10 mouse cellular contexts compared by ENCODE assay signal in the genomic region with DNA sequence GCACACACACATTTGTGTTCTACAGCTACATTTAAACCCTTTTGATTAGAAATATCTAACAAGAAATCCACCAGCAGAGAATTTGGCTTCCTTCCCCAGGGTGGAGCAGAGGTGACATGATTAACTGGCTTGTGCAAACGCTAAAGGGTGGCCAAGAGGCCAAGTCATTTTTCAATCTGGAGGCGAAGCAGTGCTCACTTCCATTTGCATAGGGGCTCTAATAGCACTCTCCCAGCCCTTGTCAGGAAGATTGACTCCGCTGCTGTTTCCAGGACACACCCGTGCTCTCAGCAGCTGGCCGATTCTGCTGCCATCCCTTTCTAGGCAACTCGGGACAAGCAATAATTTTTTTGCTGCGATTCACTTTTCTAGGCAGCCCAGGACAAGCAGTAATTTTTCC. TPM values are rescaled to one million over a fixed set of nuclear protein-coding genes. Genes with fewer than 3 reads are reported as not detected.
DNase-seq lines count a peak whose midpoint lies in the region; ATAC-seq and TF ChIP-seq lines count a peak whose summit lies in the region.
"Had no signal": no experiment of that assay in that cellular context is flagged by ENCODE, and none has a peak within 500 bp of the region (broad histone marks: within the 10 kb centered on the region; RNA-seq: fewer than 3 reads in every experiment).

No protein-coding gene starts in this region.

- DNase-seq in embryo, embryonic 10 days (ENCODE audit: low spot score) = peak; percentile 71
- no peak for DNase-seq in embryo, embryonic 9.5 days (ENCODE audit: extremely low spot score)
- peak; percentile 44 for DNase-seq in brain, embryonic 14.5 days (ENCODE audit: low read depth)
- peak; percentile 63 for DNase-seq in intestine, embryonic 14.5 days (ENCODE audit: low spot score)
- DNase-seq in left cerebral cortex, adult 18-20 months (ENCODE audit: low spot score in 2 of 2) = no peak
- DNase-seq in frontal cortex, adult 2 months (ENCODE audit: extremely low spot score in 1 of 2, low spot score in 1 of 2) = no peak
- DNase-seq in midbrain, embryonic 10.5 days (ENCODE audit: low spot score) = no peak

- H3K36me3 ChIP-seq in intestine, embryonic 14.5 days (ENCODE audit: control insufficient read depth, insufficient read depth, low read length) = no peaks in the 10 kb centered on the region
- no peaks in the 10 kb centered on the region for H3K36me3 ChIP-seq in lung, embryonic 16.5 days (ENCODE audit: control insufficient read depth, insufficient read depth, low read length)
- H3K36me3 ChIP-seq in midbrain, embryonic 10.5 days = no peaks in the 10 kb centered on the region
- H3K36me3 ChIP-seq: liver, embryonic 15.5 days had no signal

- no peaks in the 10 kb centered on the region for H3K9me3 ChIP-seq in intestine, embryonic 14.5 days (ENCODE audit: control insufficient read depth, low read length)
- H3K9me3 ChIP-seq in lung, embryonic 16.5 days (ENCODE audit: control insufficient read depth, low read length) = no peaks in the 10 kb centered on the region
- no peaks in the 10 kb centered on the region for H3K9me3 ChIP-seq in midbrain, embryonic 10.5 days (replicated peaks)
- H3K9me3 ChIP-seq: liver, embryonic 15.5 days had no signal

- H3K4me3 ChIP-seq in intestine, embryonic 14.5 days (ENCODE audit: low read depth, low read length) = no peak overlapping the region
- no peak overlapping the region for H3K4me3 ChIP-seq in lung, embryonic 16.5 days (ENCODE audit: low read length)
- no peak overlapping the region for H3K4me3 ChIP-seq in midbrain, embryonic 10.5 days
- H3K4me3 ChIP-seq: liver, embryonic 15.5 days had no signal

- no peaks in the 10 kb centered on the region for H3K27me3 ChIP-seq in intestine, embryonic 14.5 days (replicated peaks; ENCODE audit: control insufficient read depth, insufficient read depth, low read length)
- H3K27me3 ChIP-seq in lung, embryonic 16.5 days (ENCODE audit: control insufficient read depth, insufficient read depth, low read depth, low read length) = no peaks in the 10 kb centered on the region
- H3K27me3 ChIP-seq in midbrain, embryonic 10.5 days (ENCODE audit: low read depth, poor library complexity, severe bottlenecking) = no peaks in the 10 kb centered on the region

- peak overlapping the region; percentile 57; the same call in 1 of the 2 replicates for H3K27ac ChIP-seq in intestine, embryonic 14.5 days (ENCODE audit: low read depth)
- H3K27ac ChIP-seq in lung, embryonic 16.5 days (ENCODE audit: low read length) = peak overlapping the region; percentile 51
- no peak overlapping the region for H3K27ac ChIP-seq in midbrain, embryonic 10.5 days (replicated peaks)
- H3K27ac ChIP-seq: liver, embryonic 15.5 days had no signal

- 3% methylated on average over 7 of the region's 7 CpGs for WGBS in intestine, embryonic 14.5 days
- 3% methylated on average over 7 of the region's 7 CpGs for WGBS in lung, embryonic 16.5 days
- WGBS in midbrain, embryonic 10.5 days = 64% methylated on average over 7 of the region's 7 CpGs

- peak; percentile 49; the same call in 1 of the 2 replicates for ATAC-seq in intestine, embryonic 14.5 days (replicated peaks; ENCODE audit: low FRiP score, low TSS enrichment, low read depth)
- ATAC-seq in lung, embryonic 16.5 days (ENCODE audit: low read depth) = peak; percentile 80

- TF ChIP-seq CTCF in brain, embryonic 14.5 days (IDR thresholded peaks at IDR 0.05; ENCODE audit: borderline replicate concordance, extremely low read depth, insufficient read depth, insufficient read length) = no peak

- no peak for TF ChIP-seq POLR2A in brain, embryonic 14.5 days (IDR thresholded peaks at IDR 0.05; ENCODE audit: borderline replicate concordance, extremely low read depth, insufficient read depth, insufficient read length, poor library complexity, severe bottlenecking)

- H3K4me2 ChIP-seq in intestine, embryonic 14.5 days (ENCODE audit: low read length) = peak overlapping the region; percentile 33
- H3K4me2 ChIP-seq in lung, embryonic 16.5 days (ENCODE audit: low read depth, low read length) = peak overlapping the region; percentile 27
- H3K4me2 ChIP-seq: liver, embryonic 15.5 days had no signal

- no peak overlapping the region for H3K9ac ChIP-seq in intestine, embryonic 14.5 days (ENCODE audit: low read length)
- H3K9ac ChIP-seq in lung, embryonic 16.5 days (ENCODE audit: low read length) = 0 out of 2 replicates have a peak overlapping the region, but pooled peaks have one; percentile 10
- H3K9ac ChIP-seq: liver, embryonic 15.5 days had no signal

- H3K4me1 ChIP-seq in intestine, embryonic 14.5 days (replicated peaks; ENCODE audit: control insufficient read depth, insufficient read depth, low read length) = peaks cover 23% of the 10 kb centered on the region
- peaks cover 23% of the 10 kb centered on the region for H3K4me1 ChIP-seq in lung, embryonic 16.5 days (replicated peaks; ENCODE audit: control insufficient read depth, insufficient read depth, low read length)
- peaks cover 24% of the 10 kb centered on the region for H3K4me1 ChIP-seq in midbrain, embryonic 10.5 days

RNA-seq across cellular contexts. Expression of a gene that starts 11.2 kb away (rescaled TPM):
- 0.18 and 0.19 TPM in 2 replicates for polyA plus RNA-seq in brain, embryonic 14.5 days (2012; rRNA removed)
- polyA plus RNA-seq in intestine, embryonic 14.5 days (2014; fragmentation: Nextera tagmentation; extraction: Ambion mirVana) = 4.3 and 8.4 TPM in 2 replicates
- 1.5 and 2.2 TPM in 2 replicates for polyA plus RNA-seq in lung, embryonic 16.5 days (2015; fragmentation: Nextera tagmentation; extraction: Ambion mirVana)
- total RNA-seq in left cerebral cortex, adult 18-20 months (2021) = not detected
- 0.21 TPM in 1 of 2 replicates, not detected in the other for polyA plus RNA-seq in frontal cortex, adult 2 months (2012; rRNA removed)
- 0.50 and 1.1 TPM in 2 replicates for polyA plus RNA-seq in midbrain, embryonic 10.5 days (2016; fragmentation: Nextera tagmentation; extraction: Ambion mirVana)
- total RNA-seq: adrenal gland, adult 18-20 months had no signal

Comparison
In these comparisons a context has a peak if more than half of its experiments do, and no peak if none do; other contexts are left out.
1. DNase-seq: peak in embryo, embryonic 10 days (single experiment), brain, embryonic 14.5 days (single experiment) and intestine, embryonic 14.5 days (single experiment); none in embryo, embryonic 9.5 days (single experiment), left cerebral cortex, adult 18-20 months (0 of 2), frontal cortex, adult 2 months (0 of 2) and midbrain, embryonic 10.5 days (single experiment).